Mouse (Mus musculus) heart, embryonic 14.5 days (tissue): ENCODE results near the gene Doc2a. TPM values are rescaled to one million over a fixed set of nuclear protein-coding genes. Genes with fewer than 3 reads are reported as not detected.
"Not testable (repeated sequence)": the region's sequence is repeated elsewhere in the genome, so short reads cannot be mapped to it uniquely, and the experiment has no call there.

Experiments
- ATAC-seq: fragments of 200-750 bp; cut with Nextera tagmentation; 2 replicates; pipeline ENCODE4 v1.8.0; 2017; ENCODE audit warnings: low read depth, moderate TSS enrichment; ENCODE audit not compliant: insufficient number of reproducible peaks, insufficient read depth, low FRiP score
- H3K27ac ChIP-seq, 2 experiments: fragments of 200-500 bp in 1 of 2; fragments of 300-500 bp in 1 of 2; sonication (generic) in 1 of 2; replicated peaks in 1 of 2; 2 replicates each; pipeline ENCODE4 v1.5.1; 2012 to 2014; ENCODE audit warnings: low read depth in 2 of 2, low read length in 2 of 2, control low read depth in 1 of 2, mild to moderate bottlenecking in 1 of 2, mixed read lengths in 1 of 2; ENCODE audit not compliant: control insufficient read depth in 1 of 2, insufficient read depth in 1 of 2
- H3K27me3 ChIP-seq: fragments of 300-500 bp; sonication (generic); 2 replicates; pipeline ENCODE4 v1.6.1; 2014; ENCODE audit warnings: mild to moderate bottlenecking, low read length, control low read depth; ENCODE audit not compliant: control insufficient read depth, insufficient read depth
- H3K36me3 ChIP-seq: fragments of 300-500 bp; sonication (generic); 2 replicates; pipeline ENCODE4 v1.6.1; 2014; ENCODE audit warnings: mild to moderate bottlenecking, control low read depth, low read length, mixed read lengths; ENCODE audit not compliant: control insufficient read depth, insufficient read depth
- H3K4me1 ChIP-seq, 2 experiments: fragments of 200-500 bp in 1 of 2; fragments of 300-500 bp in 1 of 2; sonication (generic) in 1 of 2; 2 replicates each; pipeline ENCODE4 v1.6.1; 2012 to 2014; ENCODE audit warnings: low read length in 2 of 2, control low read depth in 1 of 2, mixed read lengths in 1 of 2; ENCODE audit not compliant: control insufficient read depth in 2 of 2, insufficient read depth in 2 of 2
- H3K4me2 ChIP-seq: fragments of 300-500 bp; sonication (generic); 2 replicates; pipeline ENCODE4 v1.6.1; 2014; ENCODE audit warnings: mild to moderate bottlenecking, low read length
- H3K4me3 ChIP-seq, 2 experiments: fragments of 200-500 bp in 1 of 2; fragments of 300-500 bp in 1 of 2; sonication (generic) in 1 of 2; 2 replicates each; pipeline ENCODE4 v1.5.1; 2012 to 2014; ENCODE audit warnings: low read length in 2 of 2, mild to moderate bottlenecking in 2 of 2, control low read depth in 1 of 2, low read depth in 1 of 2, moderate library complexity in 1 of 2; ENCODE audit not compliant: control insufficient read depth in 1 of 2, insufficient read depth in 1 of 2
- H3K9ac ChIP-seq: fragments of 300-500 bp; sonication (generic); 2 replicates; pipeline ENCODE4 v1.6.1; 2014; ENCODE audit warnings: mild to moderate bottlenecking, low read length
- H3K9me3 ChIP-seq: fragments of 300-500 bp; sonication (generic); 2 replicates; pipeline ENCODE4 v1.6.1; 2016; ENCODE audit warnings: low read length, control low read depth; ENCODE audit not compliant: control insufficient read depth
- WGBS: fragments of 180-500 bp; shearing (Covaris S2); extraction: QIAGEN DNeasy Blood & Tissue Kit; methylation state at CpG from one replicate; pipeline ENCODE4 v1.1.7; 2014; 5-methylcytosine and 5-hydroxymethylcytosine counted together
- polyA plus RNA-seq: library from polyadenylated mRNA; unstranded; fragments of >200 nt; fragmentation: Nextera tagmentation; extraction: Ambion mirVana; gene quantifications from 2 replicates; pipeline ENCODE4 v1.2.1, GENCODE M21; 2014

The Doc2a gene
- polyA plus RNA-seq, 1 experiment from 2014 or later = 0.14 TPM

DNA sequence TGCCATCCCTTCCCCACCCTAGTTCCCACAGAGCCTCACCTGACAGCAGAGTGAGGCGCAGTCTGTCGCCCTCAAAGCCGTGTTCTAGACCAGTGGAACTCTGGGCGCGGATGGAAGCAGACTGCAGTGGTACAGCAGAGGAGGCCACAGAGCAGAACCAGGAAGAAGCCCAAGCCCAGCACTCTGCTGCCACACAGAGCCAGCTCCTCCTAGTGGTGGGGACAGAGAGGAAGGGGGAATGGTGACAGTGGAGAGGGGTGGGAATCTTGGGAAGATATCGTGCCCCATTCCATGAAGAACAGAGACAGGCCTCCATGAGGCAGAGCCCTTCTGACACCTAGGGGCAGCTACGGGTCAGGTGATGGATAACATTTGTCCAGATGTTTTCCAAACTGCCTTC, 41.6 kb downstream of the Doc2a start:
- Histone ChIP-seq H3K9ac (no peak overlapping the region), H3K4me3 (no peak overlapping the region)
- WGBS = 47% methylated on average over 7 of the region's 7 CpGs

DNA sequence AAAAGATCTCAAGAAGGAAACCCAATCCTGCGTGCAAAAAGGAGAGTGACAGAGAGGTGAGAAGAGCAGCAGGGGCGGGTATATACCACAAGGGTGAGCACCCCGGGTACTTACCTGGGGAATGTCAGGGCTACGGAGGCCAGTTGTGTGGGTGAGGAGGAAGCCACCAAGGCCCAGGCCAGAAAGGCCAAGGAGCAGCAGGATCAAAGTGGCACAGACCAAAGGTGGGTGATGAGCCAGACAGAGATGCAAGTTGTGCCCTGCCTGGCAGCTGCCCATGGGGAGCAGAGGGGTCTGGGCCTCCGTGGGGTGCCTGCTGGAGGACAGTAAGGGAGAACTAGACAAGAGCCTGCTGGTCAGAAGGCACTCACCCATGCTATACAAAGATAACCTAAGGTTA, 49.7 kb downstream of the Doc2a start:
- 82% methylated on average over 5 of the region's 5 CpGs for WGBS
- Histone ChIP-seq H3K27me3 (no peaks in the 10 kb centered on the region), H3K4me2 (peak overlapping the region; percentile 76; the same call in 1 of the 2 replicates), H3K4me3 (no peak overlapping the region), H3K27ac (no peak overlapping the region), H3K9me3 (no peaks in the 10 kb centered on the region), H3K36me3 (peaks cover 5% of the 10 kb centered on the region; the same call in 1 of the 2 replicates), H3K4me1 (peaks cover 6 to 13% of the 10 kb centered on the region in 2 experiments), H3K9ac (peak overlapping the region; percentile 83; the same call in 1 of the 2 replicates)
- ATAC-seq = no peak

More for the DNA sequence above, 41.6 kb downstream of the Doc2a start:
- H3K27me3 ChIP-seq = no peaks in the 10 kb centered on the region
- H3K36me3 ChIP-seq = peaks cover 17% of the 10 kb centered on the region
- no peak overlapping the region for H3K27ac ChIP-seq
- ATAC-seq = no peak
- no peak overlapping the region for H3K4me2 ChIP-seq
- no peaks in the 10 kb centered on the region for H3K9me3 ChIP-seq
- H3K4me1 ChIP-seq = 0 out of 4 replicates have a peak, but pooled peaks cover 0 to 3% of the 10 kb centered on the region in 2 experiments

DNA sequence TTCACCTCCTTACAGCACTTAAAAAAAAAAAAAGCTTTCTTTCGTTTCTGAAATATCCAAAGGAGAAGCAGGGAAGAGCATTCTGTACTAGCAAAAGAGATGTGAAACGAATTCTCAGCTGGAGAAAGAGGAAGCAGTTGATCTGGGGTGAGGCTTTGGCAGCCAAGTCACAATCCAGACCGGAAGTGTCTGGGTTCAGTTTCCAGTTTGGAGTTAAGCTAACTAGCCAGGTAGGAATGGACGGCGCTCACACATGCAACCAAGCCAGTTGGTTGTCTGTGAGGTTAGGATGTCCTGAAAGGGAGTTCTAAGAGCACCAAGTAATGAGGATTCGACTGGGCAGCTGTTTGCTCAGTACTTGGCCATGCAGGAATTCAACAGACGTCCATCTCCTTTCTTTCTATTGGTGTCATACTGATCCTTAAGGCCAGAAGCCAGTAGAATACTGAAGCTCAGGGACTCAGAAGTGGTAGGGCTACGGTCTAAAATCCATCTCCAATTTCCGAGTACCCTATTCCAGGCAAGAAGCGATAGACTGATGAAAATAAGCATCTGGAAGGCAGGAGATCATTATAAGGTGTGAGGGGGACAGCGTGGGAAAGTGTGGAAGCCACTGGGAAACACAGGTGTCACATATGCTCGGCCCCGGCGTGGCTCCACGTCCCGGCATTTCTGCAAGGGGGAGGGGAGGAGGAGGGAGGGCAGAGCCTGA, 50.3 kb downstream of the Doc2a start:
- Histone ChIP-seq H3K9ac (peak overlapping the region; percentile 83), H3K36me3 (0 out of 2 replicates have a peak, but pooled peaks cover 4% of the 10 kb centered on the region), H3K4me1 (peaks cover 6 to 13% of the 10 kb centered on the region in 2 experiments), H3K4me2 (peak overlapping the region; percentile 76), H3K9me3 (no peaks in the 10 kb centered on the region), H3K4me3 (peak overlapping the region; percentile 67 to 72), H3K27me3 (no peaks in the 10 kb centered on the region), H3K27ac (peak overlapping the region; percentile 34 to 80; a peak in 3 of 4 replicates)
- WGBS = 21% methylated on average over 16 of the region's 16 CpGs
- ATAC-seq = peak; percentile 75; the same call in 1 of the 2 replicates

DNA sequence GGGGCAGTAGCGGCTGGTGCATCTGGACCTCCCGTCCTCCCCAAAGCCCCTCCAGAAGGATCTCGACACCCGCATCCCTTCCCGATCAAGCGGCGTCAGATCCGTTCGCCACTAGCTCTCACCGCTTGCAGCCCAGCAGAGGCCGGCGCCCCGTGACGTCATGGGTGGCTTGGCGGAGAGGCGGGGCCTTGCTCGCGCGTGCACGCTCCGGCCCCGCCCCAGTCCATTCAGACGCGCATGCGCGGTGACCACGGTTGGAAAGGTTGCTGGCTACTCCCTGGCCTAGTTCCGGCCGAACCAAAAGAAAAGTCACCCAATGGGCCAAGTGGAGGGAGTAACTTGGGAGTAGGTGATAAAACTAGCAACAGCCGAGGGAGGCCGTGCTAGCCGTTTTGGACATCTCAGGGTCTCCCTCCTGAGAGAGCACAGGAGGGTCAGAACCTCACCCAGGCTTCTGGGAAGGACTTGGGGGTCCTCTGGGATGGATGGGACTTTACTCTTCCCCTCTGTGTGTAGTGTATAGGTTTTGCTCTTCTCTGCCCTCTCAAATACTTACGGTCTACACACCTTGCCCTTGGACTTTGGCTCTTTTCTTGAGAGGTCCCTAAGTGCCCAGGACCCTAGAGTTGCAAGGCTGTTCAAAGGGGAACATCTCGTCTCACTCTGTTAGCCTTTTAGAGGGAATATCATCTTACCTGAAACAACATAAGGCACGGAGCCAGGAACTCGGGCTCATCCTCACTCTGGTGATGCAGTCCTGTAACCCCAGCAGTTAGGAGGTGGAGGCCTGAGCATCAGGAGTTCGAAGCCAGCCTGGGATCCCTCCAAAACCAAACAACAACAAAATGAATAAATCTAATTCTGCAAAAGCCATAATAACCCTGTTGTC, 51.1 kb downstream of the Doc2a start:
- ATAC-seq = peak; percentile 94
- H3K4me2 ChIP-seq = peak overlapping the region; percentile 76
- H3K9me3 ChIP-seq = no peaks in the 10 kb centered on the region
- peak overlapping the region; percentile 67 to 72 for H3K4me3 ChIP-seq
- H3K9ac ChIP-seq = peak overlapping the region; percentile 83
- H3K36me3 ChIP-seq = 0 out of 2 replicates have a peak, but pooled peaks cover 4% of the 10 kb centered on the region
- no peaks in the 10 kb centered on the region for H3K27me3 ChIP-seq
- 11% methylated on average over 37 of the region's 37 CpGs for WGBS
- H3K27ac ChIP-seq = peak overlapping the region; percentile 34 to 80; a peak in 3 of 4 replicates
- peaks cover 6 to 13% of the 10 kb centered on the region in 2 experiments for H3K4me1 ChIP-seq

DNA sequence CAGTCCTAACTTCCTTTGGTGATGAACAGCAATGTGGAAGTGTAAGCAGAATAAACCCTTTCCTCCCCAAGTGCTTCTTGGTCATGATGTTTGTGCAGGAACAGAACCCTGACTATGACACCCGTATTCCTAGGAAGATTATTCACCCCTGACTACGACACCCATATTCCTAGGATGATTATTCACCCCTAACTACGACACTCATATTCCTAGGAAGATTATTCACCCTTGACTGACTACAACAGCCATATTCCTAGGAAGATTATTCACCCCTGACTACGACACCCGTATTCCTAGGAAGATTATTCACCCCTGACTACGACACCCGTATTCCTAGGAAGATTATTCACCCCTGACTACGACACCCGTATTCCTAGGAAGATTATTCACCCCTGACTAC, 52.6 kb downstream of the Doc2a start:
- peaks cover 6 to 13% of the 10 kb centered on the region in 2 experiments for H3K4me1 ChIP-seq
- H3K36me3 ChIP-seq, H3K27me3 ChIP-seq, H3K9me3 ChIP-seq, H3K27ac ChIP-seq, H3K4me3 ChIP-seq, ATAC-seq, H3K4me2 ChIP-seq, H3K9ac ChIP-seq: not testable (repeated sequence)
- WGBS = 90% methylated on average over 7 of the region's 9 CpGs

Other genes starting within 250 kb of the Doc2a start
- 7.4 and 10.9 TPM in 2 replicates for gene Nupr1, start 216.6 kb upstream of the Doc2a start, polyA plus RNA-seq
- gene Sgf29, start 198.1 kb upstream of the Doc2a start, polyA plus RNA-seq = 22.4 and 30.2 TPM in 2 replicates
- 12.3 and 13.5 TPM in 2 replicates for gene Sult1a1, start 171.0 kb upstream of the Doc2a start, polyA plus RNA-seq
- 91.7 and 102 TPM in 2 replicates for gene Bola2, start 152.0 kb upstream of the Doc2a start, polyA plus RNA-seq
- gene Slx1b, start 151.6 kb upstream of the Doc2a start, polyA plus RNA-seq = 4.6 and 5.5 TPM in 2 replicates
- gene Coro1a, start 139.6 kb upstream of the Doc2a start, polyA plus RNA-seq = 10.2 and 13.7 TPM in 2 replicates
- gene Mapk3, start 87.8 kb upstream of the Doc2a start, polyA plus RNA-seq = 51.7 and 57.3 TPM in 2 replicates
- 0.67 and 2.7 TPM in 2 replicates for gene Gdpd3, start 81.1 kb upstream of the Doc2a start, polyA plus RNA-seq
- gene Ypel3, start 70.5 kb upstream of the Doc2a start, polyA plus RNA-seq = 102 and 121 TPM in 2 replicates
- 0.26 TPM in 1 of 2 replicates, not detected in the other for gene Tbx6, start 65.9 kb upstream of the Doc2a start, polyA plus RNA-seq
- 132 and 146 TPM in 2 replicates for gene Ppp4c, start 54.9 kb upstream of the Doc2a start, polyA plus RNA-seq
- 0.81 and 1.2 TPM in 2 replicates for gene Fam57b, start 49.7 kb upstream of the Doc2a start, polyA plus RNA-seq
- gene 4930451I11Rik, start 15.8 kb upstream of the Doc2a start, polyA plus RNA-seq = not detected in 2 replicates
- 10.7 and 11.5 TPM in 2 replicates for gene Hirip3, start 14.6 kb downstream of the Doc2a start, polyA plus RNA-seq
- gene Ino80e, start 15.0 kb downstream of the Doc2a start, polyA plus RNA-seq = 47.9 and 51.9 TPM in 2 replicates
- 19.8 and 21.7 TPM in 2 replicates for gene Taok2, start 37.3 kb downstream of the Doc2a start, polyA plus RNA-seq
- gene Tmem219, start 75.5 kb downstream of the Doc2a start, polyA plus RNA-seq = 21.6 and 22.7 TPM in 2 replicates
- 11.3 and 11.9 TPM in 2 replicates for gene Kctd13, start 81.5 kb downstream of the Doc2a start, polyA plus RNA-seq
- not detected in 2 replicates for gene Asphd1, start 102.2 kb downstream of the Doc2a start, polyA plus RNA-seq
- 0.86 and 1.4 TPM in 2 replicates for gene Sez6l2, start 103.1 kb downstream of the Doc2a start, polyA plus RNA-seq
- 68.5 and 74.6 TPM in 2 replicates for gene Cdipt, start 128.5 kb downstream of the Doc2a start, polyA plus RNA-seq
- 0.86 and 1.6 TPM in 2 replicates for gene Cdiptos, start 128.7 kb downstream of the Doc2a start, polyA plus RNA-seq
- gene Mvp, start 167.2 kb downstream of the Doc2a start, polyA plus RNA-seq = 12.0 and 12.6 TPM in 2 replicates
- gene Pagr1b, start 169.1 kb downstream of the Doc2a start, polyA plus RNA-seq = 0.84 TPM in 1 of 2 replicates, not detected in the other
- 23.1 and 25.4 TPM in 2 replicates for gene Pagr1a, start 169.9 kb downstream of the Doc2a start, polyA plus RNA-seq
- gene Gm42742, start 173.7 kb downstream of the Doc2a start, polyA plus RNA-seq = 41.9 and 45.0 TPM in 2 replicates
- 2.1 and 3.2 TPM in 2 replicates for gene Prrt2, start 173.8 kb downstream of the Doc2a start, polyA plus RNA-seq
- gene Maz, start 179.6 kb downstream of the Doc2a start, polyA plus RNA-seq = 37.6 and 44.7 TPM in 2 replicates
- 67.8 and 74.3 TPM in 2 replicates for gene Kif22, start 195.1 kb downstream of the Doc2a start, polyA plus RNA-seq
- not detected in 2 replicates for gene Zg16, start 239.9 kb downstream of the Doc2a start, polyA plus RNA-seq
- 0.65 and 1.2 TPM in 2 replicates for gene AI467606, start 243.9 kb downstream of the Doc2a start, polyA plus RNA-seq